Mouse (Mus musculus): Measurements from ENCODE around the gene Dhrs3. TPM values are rescaled to one million over a fixed set of nuclear protein-coding genes. Genes with fewer than 3 reads are reported as not detected.

Gene Dhrs3
- 27.1 and 38.4 TPM in 2 replicates for total RNA-seq (2017)

- peak; percentile 66 for ATAC-seq (ENCODE audit: extremely low read depth, insufficient number of reproducible peaks, low FRiP score, poor library complexity, severe bottlenecking)
Measured at GRCm38 (mm10) chr4:144892133-144892936, at the start of gene Dhrs3. Dhrs3 (plus strand) TSS chr4:144892827.

- ATAC-seq (ENCODE audit: extremely low read depth, insufficient number of reproducible peaks, low FRiP score, poor library complexity, severe bottlenecking): no peak
Measured at GRCm38 (mm10) chr4:144861756-144862505, 30.7 kb upstream of the Dhrs3 start.

- ATAC-seq (ENCODE audit: extremely low read depth, insufficient number of reproducible peaks, low FRiP score, poor library complexity, severe bottlenecking): no peak
Measured at GRCm38 (mm10) chr4:144867926-144868325, 24.7 kb upstream of the Dhrs3 start.

GRCm38 (mm10) chr4:144868584-144868983 is 24.0 kb upstream of the Dhrs3 start:
- ATAC-seq (ENCODE audit: extremely low read depth, insufficient number of reproducible peaks, low FRiP score, poor library complexity, severe bottlenecking): no peak

GRCm38 (mm10) chr4:144872905-144873304 is 19.7 kb upstream of the Dhrs3 start:
- no peak for ATAC-seq (ENCODE audit: extremely low read depth, insufficient number of reproducible peaks, low FRiP score, poor library complexity, severe bottlenecking)

GRCm38 (mm10) chr4:144875576-144876093 is 17.0 kb upstream of the Dhrs3 start:
- ATAC-seq (ENCODE audit: extremely low read depth, insufficient number of reproducible peaks, low FRiP score, poor library complexity, severe bottlenecking): no peak

GRCm38 (mm10) chr4:144879549-144879948 is 13.1 kb upstream of the Dhrs3 start:
- no peak for ATAC-seq (ENCODE audit: extremely low read depth, insufficient number of reproducible peaks, low FRiP score, poor library complexity, severe bottlenecking)

GRCm38 (mm10) chr4:144881376-144881775 is 11.3 kb upstream of the Dhrs3 start:
- ATAC-seq (ENCODE audit: extremely low read depth, insufficient number of reproducible peaks, low FRiP score, poor library complexity, severe bottlenecking): no peak

GRCm38 (mm10) chr4:144882881-144883331 is 9.7 kb upstream of the Dhrs3 start:
- ATAC-seq (ENCODE audit: extremely low read depth, insufficient number of reproducible peaks, low FRiP score, poor library complexity, severe bottlenecking): no peak

GRCm38 (mm10) chr4:144886460-144886859 is 6.2 kb upstream of the Dhrs3 start:
- ATAC-seq (ENCODE audit: extremely low read depth, insufficient number of reproducible peaks, low FRiP score, poor library complexity, severe bottlenecking): no peak

- no peak for ATAC-seq (ENCODE audit: extremely low read depth, insufficient number of reproducible peaks, low FRiP score, poor library complexity, severe bottlenecking)
Measured at GRCm38 (mm10) chr4:144888750-144889149, 3.9 kb upstream of the Dhrs3 start.

- no peak for ATAC-seq (ENCODE audit: extremely low read depth, insufficient number of reproducible peaks, low FRiP score, poor library complexity, severe bottlenecking)
Measured at GRCm38 (mm10) chr4:144889505-144890301, 2.9 kb upstream of the Dhrs3 start.

- peak; percentile 55 for ATAC-seq (ENCODE audit: extremely low read depth, insufficient number of reproducible peaks, low FRiP score, poor library complexity, severe bottlenecking)
Measured at GRCm38 (mm10) chr4:144890690-144891120, 1.9 kb upstream of the Dhrs3 start.

GRCm38 (mm10) chr4:144891121-144891711 is 1.4 kb upstream of the Dhrs3 start:
- no peak for ATAC-seq (ENCODE audit: extremely low read depth, insufficient number of reproducible peaks, low FRiP score, poor library complexity, severe bottlenecking)

GRCm38 (mm10) chr4:144891743-144892132 is 889 bp upstream of the Dhrs3 start:
- ATAC-seq (ENCODE audit: extremely low read depth, insufficient number of reproducible peaks, low FRiP score, poor library complexity, severe bottlenecking): no peak

- no peak for ATAC-seq (ENCODE audit: extremely low read depth, insufficient number of reproducible peaks, low FRiP score, poor library complexity, severe bottlenecking)
Measured at GRCm38 (mm10) chr4:144892937-144893272, 278 bp downstream of the Dhrs3 start.

GRCm38 (mm10) chr4:144893561-144894486 is 1.2 kb downstream of the Dhrs3 start:
- ATAC-seq (ENCODE audit: extremely low read depth, insufficient number of reproducible peaks, low FRiP score, poor library complexity, severe bottlenecking): no peak
